Mouse (Mus musculus) olfactory bulb, adult 2 months (tissue): Measurements from ENCODE around the gene Rab11fip4.

Experiments used
- CTCF ChIP-seq: fragments of 200-500 bp; IDR thresholded peaks from 2 replicates; pipeline ENCODE4 v1.5.1; 2012; ENCODE audit warnings: low read depth, mild to moderate bottlenecking, low read length, moderate library complexity; ENCODE audit not compliant: insufficient read depth
- POLR2A ChIP-seq: fragments of 200-500 bp; IDR thresholded peaks from 2 replicates; pipeline ENCODE4 v1.6.1; 2012; ENCODE audit warnings: mild to moderate bottlenecking, low read depth, low read length, moderate library complexity; ENCODE audit not compliant: insufficient read depth

- 0 out of 2 replicates have a peak, but pooled peaks have one; percentile 14 for TF ChIP-seq CTCF
- TF ChIP-seq POLR2A: no peak
Measured at GRCm38 (mm10) chr11:79677402-79677801, 86.4 kb downstream of the Rab11fip4 start.
